Mouse (Mus musculus): Measurements from ENCODE around the gene Map2k1. TPM values are rescaled to one million over a fixed set of nuclear protein-coding genes. Genes with fewer than 3 reads are reported as not detected.

The Map2k1 gene
- polyA plus RNA-seq, 1 experiment = 109 TPM

DNA sequence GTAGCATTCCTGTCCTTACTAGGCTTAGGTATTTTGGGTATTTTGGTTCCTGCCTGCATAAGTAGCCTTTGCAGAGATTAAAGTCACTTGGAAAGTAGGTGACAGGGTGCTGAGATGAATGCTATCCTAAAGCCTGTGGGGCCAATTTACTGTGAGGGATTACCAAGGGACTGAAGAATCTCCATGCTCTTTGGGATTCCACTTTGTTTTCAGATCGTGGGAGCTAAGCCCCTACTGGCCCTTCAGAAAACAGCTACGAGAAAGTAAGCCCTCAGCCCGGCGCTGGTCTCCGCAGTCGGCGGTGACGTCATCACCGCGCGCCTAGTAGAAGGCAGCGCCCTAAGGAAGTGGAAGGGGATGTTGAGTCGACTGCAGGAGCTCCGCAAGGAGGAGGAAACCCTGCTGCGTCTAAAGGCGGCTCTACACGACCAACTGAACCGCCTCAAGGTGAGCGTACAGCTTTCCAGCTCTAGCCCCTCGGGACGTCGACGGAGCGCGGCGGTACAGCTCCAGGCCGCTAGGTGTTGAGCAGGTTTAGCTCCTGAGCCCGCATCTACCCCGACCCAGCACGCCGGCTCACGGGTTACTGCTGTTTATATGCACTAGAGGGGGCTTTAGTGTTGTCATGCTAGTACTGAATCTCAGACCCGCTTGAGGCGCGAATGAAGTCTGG, 74.3 kb downstream of the Map2k1 start, which contains the start of gene Snapc5:
TSS of gene Snapc5 (plus strand) at position 301 of the 673 bp plus-strand sequence.
- Histone ChIP-seq H3K4me3 (replicated peaks; ENCODE audit: insufficient read depth, low read depth, low read length) (peak within 1 kb of the TSS; percentile 99), H3K27me3 (ENCODE audit: control insufficient read depth, insufficient read depth, low read length) (no peaks in the 10 kb centered on the region), H3K27ac (ENCODE audit: insufficient read depth, low read length) (peak within 1 kb of the TSS; percentile 34), H3K4me1 (ENCODE audit: control insufficient read depth, insufficient read depth, low read length) (peaks cover 8% of the 10 kb centered on the region; the same call in 1 of the 2 replicates)
- DNase-seq = peak; percentile 88 to 89
- WGBS = under 1% methylated on average over 35 of the region's 35 CpGs
- TF ChIP-seq POLR2A (IDR thresholded peaks at IDR 0.05; ENCODE audit: borderline replicate concordance, insufficient read depth, low read length) (peak; percentile 87), CTCF (IDR thresholded peaks at IDR 0.05; ENCODE audit: borderline replicate concordance, insufficient read depth, low read depth, low read length) (peak; percentile 38; the same call in 1 of the 2 replicates)

DNA sequence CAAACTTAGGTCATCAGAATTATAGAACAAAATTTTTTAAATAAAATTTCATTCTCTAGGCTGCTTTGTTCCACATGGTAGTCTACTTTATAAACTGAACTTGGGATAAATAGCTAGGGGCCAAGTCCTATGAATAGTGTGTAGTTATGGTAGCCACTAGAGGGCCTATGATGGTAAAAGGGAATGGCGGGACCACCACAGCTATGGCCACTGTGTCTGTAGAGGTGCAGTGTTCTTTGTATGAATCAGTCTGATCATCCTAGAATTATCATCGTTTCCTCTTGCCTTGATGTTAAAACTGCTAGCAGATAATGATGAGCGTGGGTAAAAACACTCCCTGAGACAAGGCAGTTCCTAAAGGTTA, 74.8 kb downstream of the Map2k1 start:
- Histone ChIP-seq H3K27ac (ENCODE audit: insufficient read depth, low read length) (no peak overlapping the region; the same call in 1 of the 2 replicates), H3K4me1 (ENCODE audit: control insufficient read depth, insufficient read depth, low read length) (peaks cover 8% of the 10 kb centered on the region; the same call in 1 of the 2 replicates), H3K4me3 (replicated peaks; ENCODE audit: insufficient read depth, low read depth, low read length) (peak overlapping the region; percentile 99), H3K27me3 (ENCODE audit: control insufficient read depth, insufficient read depth, low read length) (no peaks in the 10 kb centered on the region)
- 32% methylated on average over 3 of the region's 3 CpGs for whole genome bisulfite sequencing
- peak in 1 of 2 experiments; percentile 22 for DNase-seq
- TF ChIP-seq POLR2A (IDR thresholded peaks at IDR 0.05; ENCODE audit: borderline replicate concordance, insufficient read depth, low read length) = no peak
- TF ChIP-seq CTCF (IDR thresholded peaks at IDR 0.05; ENCODE audit: borderline replicate concordance, insufficient read depth, low read depth, low read length) = peak; percentile 19; the same call in 1 of the 2 replicates

- Histone ChIP-seq H3K4me1 (ENCODE audit: control insufficient read depth, insufficient read depth, low read length) (peaks cover 8% of the 10 kb centered on the region; the same call in 1 of the 2 replicates), H3K4me3 (replicated peaks; ENCODE audit: insufficient read depth, low read depth, low read length) (no peak overlapping the region), H3K27me3 (ENCODE audit: control insufficient read depth, insufficient read depth, low read length) (no peaks in the 10 kb centered on the region), H3K27ac (ENCODE audit: insufficient read depth, low read length) (no peak overlapping the region)
- no peak for DNase-seq
- WGBS = 33% methylated on average over 11 of the region's 11 CpGs
- TF ChIP-seq POLR2A (IDR thresholded peaks at IDR 0.05; ENCODE audit: borderline replicate concordance, insufficient read depth, low read length) (no peak), CTCF (IDR thresholded peaks at IDR 0.05; ENCODE audit: borderline replicate concordance, insufficient read depth, low read depth, low read length) (no peak)
Observed at GRCm38 (mm10) chr9:64175378-64175777, 78.1 kb downstream of the Map2k1 start.

DNA sequence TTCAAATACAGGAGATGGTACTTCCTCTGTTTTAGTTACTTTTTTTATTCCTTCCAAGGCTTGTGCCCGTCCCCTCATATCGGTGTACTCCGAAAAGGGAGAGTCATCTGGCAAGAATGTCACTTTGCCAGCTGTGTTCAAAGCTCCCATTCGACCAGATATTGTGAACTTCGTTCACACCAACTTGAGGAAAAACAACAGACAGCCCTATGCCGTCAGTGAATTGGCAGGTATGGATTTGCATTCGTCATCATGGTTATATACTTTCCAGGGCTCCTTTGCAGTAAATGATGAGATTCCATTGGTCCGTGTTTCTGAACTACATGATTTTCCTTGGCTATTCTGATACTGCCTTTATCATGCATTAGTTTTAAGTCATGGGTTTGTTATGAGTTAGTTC, 78.7 kb downstream of the Map2k1 start:
- Histone ChIP-seq H3K27ac (ENCODE audit: insufficient read depth, low read length) (no peak overlapping the region), H3K4me3 (replicated peaks; ENCODE audit: insufficient read depth, low read depth, low read length) (no peak overlapping the region), H3K27me3 (ENCODE audit: control insufficient read depth, insufficient read depth, low read length) (no peaks in the 10 kb centered on the region), H3K4me1 (ENCODE audit: control insufficient read depth, insufficient read depth, low read length) (peaks cover 4% of the 10 kb centered on the region; the same call in 1 of the 2 replicates)
- no peak for TF ChIP-seq CTCF (IDR thresholded peaks at IDR 0.05; ENCODE audit: borderline replicate concordance, insufficient read depth, low read depth, low read length)
- no peak for TF ChIP-seq POLR2A (IDR thresholded peaks at IDR 0.05; ENCODE audit: borderline replicate concordance, insufficient read depth, low read length)
- 43% methylated on average over 8 of the region's 8 CpGs for WGBS
- DNase-seq = no peak

DNA sequence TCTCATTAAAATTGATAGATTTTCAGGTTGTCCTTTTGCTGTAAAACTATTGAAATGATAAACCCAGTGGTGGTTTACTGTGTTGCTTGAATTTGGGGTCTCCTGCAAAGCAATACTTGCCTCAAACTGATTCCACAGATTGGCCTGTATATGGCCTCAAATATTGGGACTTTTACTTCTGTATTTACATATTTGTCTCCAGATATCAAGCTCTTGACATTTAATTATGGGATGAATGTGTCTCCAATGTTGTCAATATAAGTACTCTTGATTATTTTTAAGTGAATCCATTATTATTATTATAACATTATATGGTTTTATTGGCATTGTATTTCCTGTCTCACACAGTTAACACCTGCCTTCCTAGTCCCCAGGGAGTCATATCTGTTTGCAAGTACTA, 79.1 kb downstream of the Map2k1 start:
- no peaks in the 10 kb centered on the region for H3K27me3 ChIP-seq (ENCODE audit: control insufficient read depth, insufficient read depth, low read length)
- no peak overlapping the region for H3K27ac ChIP-seq (ENCODE audit: insufficient read depth, low read length)
- H3K4me3 ChIP-seq (replicated peaks; ENCODE audit: insufficient read depth, low read depth, low read length) = peak overlapping the region; percentile 31
- no peak for DNase-seq
- peaks cover 4% of the 10 kb centered on the region; the same call in 1 of the 2 replicates for H3K4me1 ChIP-seq (ENCODE audit: control insufficient read depth, insufficient read depth, low read length)
- TF ChIP-seq POLR2A (IDR thresholded peaks at IDR 0.05; ENCODE audit: borderline replicate concordance, insufficient read depth, low read length) = no peak
- no peak for TF ChIP-seq CTCF (IDR thresholded peaks at IDR 0.05; ENCODE audit: borderline replicate concordance, insufficient read depth, low read depth, low read length)

- Histone ChIP-seq H3K4me3 (replicated peaks; ENCODE audit: insufficient read depth, low read depth, low read length) (peak overlapping the region; percentile 100), H3K27me3 (ENCODE audit: control insufficient read depth, insufficient read depth, low read length) (no peaks in the 10 kb centered on the region), H3K4me1 (ENCODE audit: control insufficient read depth, insufficient read depth, low read length) (peaks cover 4% of the 10 kb centered on the region; the same call in 1 of the 2 replicates), H3K27ac (ENCODE audit: insufficient read depth, low read length) (no peak overlapping the region)
- TF ChIP-seq CTCF (IDR thresholded peaks at IDR 0.05; ENCODE audit: borderline replicate concordance, insufficient read depth, low read depth, low read length) (no peak), POLR2A (IDR thresholded peaks at IDR 0.05; ENCODE audit: borderline replicate concordance, insufficient read depth, low read length) (no peak)
- WGBS = under 1% methylated on average over 16 of the region's 16 CpGs
- DNase-seq = no peak
Observed at GRCm38 (mm10) chr9:64173666-64174220, 79.7 kb downstream of the Map2k1 start.

GRCm38 (mm10) chr9:64172816-64173665, 80.4 kb downstream of the Map2k1 start, which contains the start of the genes Zwilch and Rpl4:
TSS of gene Zwilch (minus strand) at chr9:64173104.
TSS of gene Rpl4 (plus strand) at chr9:64173375.
- H3K27me3 ChIP-seq (ENCODE audit: control insufficient read depth, insufficient read depth, low read length) = no peaks in the 10 kb centered on the region
- peak within 1 kb of the TSS; percentile 24; the same call in 1 of the 2 replicates for H3K27ac ChIP-seq (ENCODE audit: insufficient read depth, low read length)
- TF ChIP-seq CTCF (IDR thresholded peaks at IDR 0.05; ENCODE audit: borderline replicate concordance, insufficient read depth, low read depth, low read length) (no peak), POLR2A (IDR thresholded peaks at IDR 0.05; ENCODE audit: borderline replicate concordance, insufficient read depth, low read length) (peak; percentile 98)
- H3K4me3 ChIP-seq (replicated peaks; ENCODE audit: insufficient read depth, low read depth, low read length) = peak within 1 kb of the TSS; percentile 100
- DNase-seq = peak; percentile 77 to 84
- H3K4me1 ChIP-seq (ENCODE audit: control insufficient read depth, insufficient read depth, low read length) = peaks cover 4% of the 10 kb centered on the region; the same call in 1 of the 2 replicates
- under 1% methylated on average over 42 of the region's 42 CpGs for WGBS
